Mouse (Mus musculus) olfactory bulb, adult 2 months (tissue): ENCODE results near the gene Rhobtb1.

ENCODE experiments used
- CTCF ChIP-seq: fragments of 200-500 bp; IDR thresholded peaks from 2 replicates; pipeline ENCODE4 v1.5.1; 2012; ENCODE audit warnings: low read depth, mild to moderate bottlenecking, low read length, moderate library complexity; ENCODE audit not compliant: insufficient read depth
- POLR2A ChIP-seq: fragments of 200-500 bp; IDR thresholded peaks from 2 replicates; pipeline ENCODE4 v1.6.1; 2012; ENCODE audit warnings: mild to moderate bottlenecking, low read depth, low read length, moderate library complexity; ENCODE audit not compliant: insufficient read depth

DNA sequence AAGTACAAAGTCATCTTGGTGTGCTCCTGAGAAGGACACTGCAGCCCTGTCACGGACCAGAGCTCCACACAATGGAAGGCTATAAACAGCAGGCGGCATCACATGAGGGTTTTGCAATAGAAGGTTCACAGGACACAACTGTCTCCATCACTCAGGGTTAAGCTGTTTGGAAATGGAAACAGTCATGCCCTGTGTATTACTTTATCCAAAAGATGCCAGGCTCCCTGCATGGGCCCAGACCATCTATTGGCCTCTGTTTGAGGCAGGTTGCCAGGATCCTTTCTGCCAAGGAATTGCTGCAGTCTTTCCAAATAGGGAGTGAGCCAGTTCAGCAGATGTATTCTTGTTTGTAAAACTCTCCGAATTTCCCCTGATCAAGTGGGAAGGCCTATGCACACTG, 175.2 kb downstream of the Rhobtb1 start:
- no peak for TF ChIP-seq POLR2A
- no peak for TF ChIP-seq CTCF
